9 mouse cellular contexts compared by ENCODE assay signal in genomic region chr12:85963699-85964098, GRCm38 (mm10).
DNase-seq lines count a peak whose midpoint lies in the region; ATAC-seq lines count a peak whose summit lies in the region.
"Had no signal": no experiment of that assay in that cellular context is flagged by ENCODE, and none has a peak within 500 bp of the region (broad histone marks: within the 10 kb centered on the region; RNA-seq: fewer than 3 reads in every experiment).

No protein-coding gene starts in this region.

- DNase-seq in adrenal gland, postnatal 25 days = peak; percentile 26
- no peak for DNase-seq in adrenal gland, adult 8-10 months
- peak; percentile 64 for DNase-seq in CD4-positive helper T cell, adult 2 months (ENCODE audit: low read depth, low spot score)
- DNase-seq in heart, postnatal 14 days = peak; percentile 52 to 57
- no peak for DNase-seq in left cerebral cortex, adult 9 months (ENCODE audit: low spot score in 2 of 2)
- no peak for DNase-seq in cerebellum, adult 11-12 months
- no peak for DNase-seq in cerebellum, postnatal 4 days (ENCODE audit: low spot score in 2 of 2)
- DNase-seq: midbrain, embryonic 14.5 days had no signal

- peak; percentile 76 for ATAC-seq in monocyte, adult 5-6 weeks (replicated peaks; ENCODE audit: insufficient number of reproducible peaks, low FRiP score, low TSS enrichment, poor library complexity, severe bottlenecking)

- intact Hi-C loops in heart, postnatal 14 days (cut with DNase I) = loop anchor here (5.0 kb wide), 1 partner anchor 39 kb away; no protein-coding TSS in a partner anchor

Comparison
In these comparisons a context has a peak if more than half of its experiments do, and no peak if none do; other contexts are left out.
1. DNase-seq: peak in adrenal gland, postnatal 25 days (single experiment), CD4-positive helper T cell, adult 2 months (single experiment) and heart, postnatal 14 days (2 of 2); none in adrenal gland, adult 8-10 months (single experiment), left cerebral cortex, adult 9 months (0 of 2), cerebellum, adult 11-12 months (single experiment) and cerebellum, postnatal 4 days (0 of 2).